Mouse (Mus musculus) G1E (cell line): Measurements from ENCODE around the gene Gm29427.

Experiments used
- CTCF ChIP-seq: IDR thresholded peaks from 2 replicates; pipeline ENCODE4 v1.5.1; 2012; ENCODE audit warnings: low read depth, low read length, inconsistent platforms, mixed read lengths
- GATA1 ChIP-seq: IDR thresholded peaks from 2 replicates; pipeline ENCODE4 v1.6.1; 2012; ENCODE audit warnings: borderline replicate concordance, low read length, inconsistent platforms, mixed read lengths
- POLR2AphosphoS5 ChIP-seq: IDR thresholded peaks from 2 replicates; pipeline ENCODE4 v1.6.1; 2012; ENCODE audit warnings: low read depth, low read length, inconsistent platforms; ENCODE audit not compliant: insufficient replicate concordance
- TAL1 ChIP-seq: conservative IDR thresholded peaks from 2 replicates; pipeline ENCODE4 v1.6.1; 2012; ENCODE audit warnings: low read depth, low read length, inconsistent platforms, mixed read lengths

DNA sequence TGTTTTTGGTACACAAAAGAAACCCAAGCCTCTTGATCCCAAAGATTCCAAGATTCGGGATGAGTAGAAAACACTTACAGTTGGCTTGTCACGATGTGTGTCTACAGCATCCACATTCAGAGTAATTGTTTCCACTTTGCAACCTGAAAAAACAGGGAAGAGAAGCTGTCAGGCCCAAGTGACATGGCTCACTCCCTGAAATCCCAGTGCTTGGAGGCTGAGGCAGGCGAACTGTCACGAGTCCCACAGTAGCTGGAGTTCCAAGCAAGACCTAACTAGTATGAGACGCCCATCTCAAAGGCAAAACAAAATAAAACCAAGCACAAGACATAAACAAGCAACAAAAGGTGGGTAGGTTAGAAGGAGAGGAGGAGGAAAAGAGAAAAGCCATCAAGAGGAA, 17.0 kb downstream of the Gm29427 start:
- TF ChIP-seq CTCF (no peak), GATA1 (no peak), TAL1 (no peak), POLR2AphosphoS5 (no peak)
